Mouse (Mus musculus) cerebellum, postnatal 4 days (tissue): Measurements from ENCODE around the gene Zfp758.
"Not testable (repeated sequence)": the region's sequence is repeated elsewhere in the genome, so short reads cannot be mapped to it uniquely, and the experiment has no call there.

Source experiments
- DNase-seq, 2 experiments: peaks; one replicate each; pipeline ENCODE4 v3.0.0; 2022; ENCODE audit warnings: low spot score in 2 of 2, mixed read lengths in 1 of 2

Zfp758 gene

GRCm38 (mm10) chr17:22361101-22361781 lies at the start of gene Zfp758, which contains the start of gene Zfp944:
TSS of gene Zfp758 (plus strand) at chr17:22361453.
TSS of gene Zfp944 (minus strand) at chr17:22361400.
- peak in 1 of 2 experiments; percentile 29 for DNase-seq

GRCm38 (mm10) chr17:22314219-22314618 lies 47.0 kb upstream of the Zfp758 start:
- peak in 1 of 2 experiments; percentile 1 for DNase-seq

- DNase-seq, result peak; percentile 58 to 86
Observed at GRCm38 (mm10) chr17:22314730-22315226, 46.5 kb upstream of the Zfp758 start, which contains the start of gene CT030661.1. TSS of gene CT030661.1 (minus strand) at chr17:22314837.

- not testable (repeated sequence) for DNase-seq
Observed at GRCm38 (mm10) chr17:22315247-22315646, 46.0 kb upstream of the Zfp758 start.

- peak in 1 of 2 experiments; percentile 13 for DNase-seq
Observed at GRCm38 (mm10) chr17:22352794-22353193, 8.5 kb upstream of the Zfp758 start.

- no peak for DNase-seq
Observed at GRCm38 (mm10) chr17:22360572-22360971, 681 bp upstream of the Zfp758 start.

GRCm38 (mm10) chr17:22363895-22364294 lies 2.6 kb downstream of the Zfp758 start:
- DNase-seq, result no peak

- DNase-seq, result peak in 1 of 2 experiments; percentile 8
Observed at GRCm38 (mm10) chr17:22410756-22411155, 49.5 kb downstream of the Zfp758 start.

- peak; percentile 28 to 70 for DNase-seq
Observed at GRCm38 (mm10) chr17:22417510-22417909, 56.3 kb downstream of the Zfp758 start.

- peak; percentile 62 to 79 for DNase-seq
Observed at GRCm38 (mm10) chr17:22423952-22424617, 62.8 kb downstream of the Zfp758 start, which contains the start of gene Zfp946. TSS of gene Zfp946 (plus strand) at chr17:22424222.

GRCm38 (mm10) chr17:22424636-22425354 lies 63.5 kb downstream of the Zfp758 start:
- DNase-seq, result peak in 1 of 2 experiments; percentile 3
